ENCODE assay signal across 12 mouse cellular contexts in the genomic region with DNA sequence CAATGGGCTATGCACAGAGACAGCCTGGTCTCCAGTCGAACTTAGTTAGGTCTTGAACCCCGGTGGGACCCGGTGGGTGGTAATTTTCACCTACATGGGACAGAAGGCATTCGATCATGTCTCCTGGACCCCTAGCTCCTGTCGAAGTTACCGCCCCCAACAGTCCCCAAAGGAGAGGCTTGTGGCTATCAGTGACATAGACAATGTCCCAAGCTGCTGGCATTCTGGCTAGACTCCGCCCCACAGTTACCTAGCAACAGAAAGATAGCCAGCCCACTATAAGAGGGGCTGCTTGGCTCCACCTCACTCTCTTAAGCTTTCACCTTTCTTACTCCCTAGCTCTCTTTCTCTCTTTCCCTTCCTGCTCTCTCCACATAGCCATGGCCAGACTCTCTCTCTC. TPM values are rescaled to one million over a fixed set of nuclear protein-coding genes. Genes with fewer than 3 reads are reported as not detected.
"Had no signal": no experiment of that assay in that cellular context is flagged by ENCODE, and none has a peak within 500 bp of the region (broad histone marks: within the 10 kb centered on the region; RNA-seq: fewer than 3 reads in every experiment).

No protein-coding gene starts in this region.

- DNase-seq: kidney, adult 18-20 months; kidney, postnatal 10 days; lung, postnatal 14 days; right cerebral cortex, postnatal 14 days; thymus, postnatal 4 days had no signal

- H3K4me3 ChIP-seq: limb, embryonic 15.5 days; lung, embryonic 15.5 days; megakaryocyte, embryonic 14.5 days; midbrain, embryonic 12.5 days; stomach, embryonic 15.5 days had no signal

- H3K27me3 ChIP-seq: limb, embryonic 15.5 days; lung, embryonic 15.5 days; megakaryocyte, embryonic 14.5 days; midbrain, embryonic 12.5 days; stomach, embryonic 15.5 days had no signal

- H3K27ac ChIP-seq: limb, embryonic 15.5 days; lung, embryonic 15.5 days; macrophage; midbrain, embryonic 12.5 days; stomach, embryonic 15.5 days had no signal

- H3K36me3 ChIP-seq: stomach, embryonic 15.5 days had no signal

RNA-seq across cellular contexts. Expression of gene Rslcan18, which starts 53.6 kb away (rescaled TPM):
- total RNA-seq: midbrain, postnatal 0 days had no signal
- polyA plus RNA-seq: midbrain, postnatal 0 days had no signal
